Mouse (Mus musculus) kidney, adult 10 weeks (tissue): Measurements from ENCODE around the gene Parg. TPM values are rescaled to one million over a fixed set of nuclear protein-coding genes. Genes with fewer than 3 reads are reported as not detected.

Source experiments
- polyA plus RNA-seq: library from polyadenylated mRNA; stranded (reverse); fragments of 350-450 nt; fragmentation: Illumina TruSeq; extraction: RNeasy Lipid Tissue Mini Kit (QIAGEN cat#74804); gene quantifications from one replicate; pipeline ENCODE4 v1.2.3, GENCODE M21; 2014; ENCODE audit warnings: low read depth, low replicate concordance

The Parg gene
- 48.9 TPM for polyA plus RNA-seq

DNA sequence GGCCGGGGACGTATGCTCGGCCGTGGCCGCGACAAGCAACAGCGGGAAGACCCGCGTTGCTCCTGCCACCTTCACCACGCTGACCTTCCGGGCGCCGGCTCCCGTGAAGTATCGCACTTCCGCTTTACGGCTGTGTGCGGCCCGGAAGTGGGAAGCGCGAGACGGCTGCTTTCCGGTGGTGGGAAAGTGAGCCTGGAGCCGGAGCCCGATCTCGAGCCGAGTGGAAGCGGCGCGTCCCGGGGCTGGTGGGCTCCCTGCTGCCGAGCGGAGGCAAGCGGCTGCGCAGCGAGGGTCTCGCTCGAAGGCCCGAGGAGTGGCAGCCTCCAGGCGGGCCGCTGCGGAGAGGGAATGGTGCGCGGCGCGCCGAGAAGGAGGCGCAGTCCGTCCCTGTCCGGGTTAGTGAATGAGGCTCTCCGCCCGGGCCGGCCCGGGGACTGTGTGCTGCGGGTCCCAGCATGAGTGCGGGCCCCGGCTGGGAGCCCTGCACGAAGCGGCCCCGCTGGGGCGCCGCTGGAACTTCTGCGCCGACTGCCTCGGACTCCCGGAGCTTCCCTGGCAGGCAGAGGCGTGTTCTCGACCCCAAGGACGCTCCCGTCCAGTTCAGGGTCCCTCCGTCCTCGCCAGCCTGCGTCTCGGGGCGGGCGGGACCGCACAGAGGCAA, at the start of gene Parg, which contains the start of gene Timm23:
Gene Parg, plus strand, starts transcription at position 159 of the 661 bp plus-strand sequence.
Gene Timm23, minus strand, starts transcription at position 108 of the 661 bp plus-strand sequence.

GRCm38 (mm10) chr14:32159690-32160246, 42.0 kb upstream of the Parg start, which contains the start of gene Ncoa4:
Ncoa4 (plus strand) TSS chr14:32159865.

GRCm38 (mm10) chr14:32321732-32322685, 120.3 kb downstream of the Parg start, which contains the start of gene Ogdhl:
Ogdhl (plus strand) TSS chr14:32322019.

Other genes with a start within 250 kb of the Parg start
- 3.7 TPM for gene Galnt15, start 173.0 kb upstream of the Parg start, polyA plus RNA-seq
- gene Oxnad1, start 116.6 kb upstream of the Parg start, polyA plus RNA-seq: 92.2 TPM
- 52.0 TPM for gene Dph3, start 116.2 kb upstream of the Parg start, polyA plus RNA-seq
- gene Msmb, start 59.9 kb upstream of the Parg start, polyA plus RNA-seq: not detected
- gene Ncoa4, start 42.1 kb upstream of the Parg start, polyA plus RNA-seq: 258 TPM
- 198 TPM for gene Timm23, start 51 bp upstream of the Parg start, polyA plus RNA-seq
- 0.61 TPM for gene Ogdhl, start 120.1 kb downstream of the Parg start, polyA plus RNA-seq
- not detected for gene 1700024G13Rik, start 186.4 kb downstream of the Parg start, polyA plus RNA-seq